Mouse (Mus musculus): ENCODE measurements at regions not wholly inside any gene's neighbourhood (a gene's known extent, or its start where the extent isn't known, plus 50 kb on each side); places are given as distances from the start of the nearest gene placed in this dataset.

GRCm38 (mm10) chr17:87202958-87203720 lies 62.6 kb downstream of the Mcfd2 start:
- intact Hi-C loops (cut with DNase I) = no loop called here
- no peak for DNase-seq (ENCODE audit: low spot score in 2 of 2)

GRCm38 (mm10) chr17:87202490-87202889 lies 63.2 kb downstream of the Mcfd2 start:
- peak in 1 of 2 experiments; percentile 26 for DNase-seq (ENCODE audit: low spot score in 2 of 2)

GRCm38 (mm10) chr17:87200721-87201242 lies 65.0 kb downstream of the Mcfd2 start:
- intact Hi-C loops (cut with DNase I) = no loop called here
- peak; percentile 8 to 11 for DNase-seq (ENCODE audit: low spot score in 2 of 2)

More at GRCm38 (mm10) chr17:87202490-87202889, 63.2 kb downstream of the Mcfd2 start:
- intact Hi-C loops (cut with DNase I) = no loop called here

- intact Hi-C loops (cut with DNase I) = no loop called here
- no peak for DNase-seq (ENCODE audit: low spot score in 2 of 2)
These were observed 65.6 kb downstream of the Mcfd2 start for GRCm38 (mm10) chr17:87200134-87200533.

GRCm38 (mm10) chr17:87199134-87199533 lies 66.6 kb downstream of the Mcfd2 start:
- DNase-seq (ENCODE audit: low spot score in 2 of 2) = no peak
- intact Hi-C loops (cut with DNase I) = no loop called here

- no peak for DNase-seq (ENCODE audit: low spot score in 2 of 2)
- intact Hi-C loops (cut with DNase I) = no loop called here
These were observed 68.3 kb downstream of the Mcfd2 start for GRCm38 (mm10) chr17:87197434-87197833.

GRCm38 (mm10) chr17:87194639-87195038 lies 71.1 kb downstream of the Mcfd2 start:
- no peak for DNase-seq (ENCODE audit: low spot score in 2 of 2)
- intact Hi-C loops (cut with DNase I) = no loop called here

GRCm38 (mm10) chr17:87193482-87193881 lies 72.3 kb downstream of the Mcfd2 start:
- intact Hi-C loops (cut with DNase I) = no loop called here
- DNase-seq (ENCODE audit: low spot score in 2 of 2) = no peak

- intact Hi-C loops (cut with DNase I) = no loop called here
- peak in 1 of 2 experiments; percentile 30 for DNase-seq (ENCODE audit: low spot score in 2 of 2)
These were observed 76.1 kb downstream of the Mcfd2 start for GRCm38 (mm10) chr17:87189670-87190069.
